Mouse (Mus musculus) frontal cortex, postnatal 14 days (tissue): Measurements from ENCODE around the gene Klk1b26.
"Not testable (repeated sequence)": the region's sequence is repeated elsewhere in the genome, so short reads cannot be mapped to it uniquely, and the experiment has no call there.

Experiments used
- DNase-seq, 2 experiments: peaks; one replicate each; pipeline ENCODE4 v3.0.0; 2022; ENCODE audit warnings: low spot score in 2 of 2

The Klk1b26 gene

GRCm38 (mm10) chr7:44011868-44012267 lies at the start of gene Klk1b26:
Klk1b26 (plus strand) TSS chr7:44012168.
- DNase-seq, result not testable (repeated sequence)

GRCm38 (mm10) chr7:43966451-43966850 lies 45.5 kb upstream of the Klk1b26 start, which contains the start of gene Klk1b1:
Klk1b1 (plus strand) TSS chr7:43966751.
- DNase-seq, result no peak

GRCm38 (mm10) chr7:43967058-43967457 lies 44.9 kb upstream of the Klk1b26 start:
- no peak for DNase-seq

GRCm38 (mm10) chr7:43967612-43968011 lies 44.4 kb upstream of the Klk1b26 start:
- DNase-seq, result no peak

GRCm38 (mm10) chr7:43975761-43976160 lies 36.2 kb upstream of the Klk1b26 start, which contains the start of gene Klk1b9:
Klk1b9 (plus strand) TSS chr7:43976061.
- not testable (repeated sequence) for DNase-seq

- no peak for DNase-seq
Observed at GRCm38 (mm10) chr7:43985657-43986056, 26.3 kb upstream of the Klk1b26 start.

GRCm38 (mm10) chr7:43994821-43995220 lies 17.1 kb upstream of the Klk1b26 start:
- not testable (repeated sequence) for DNase-seq

- not testable (repeated sequence) for DNase-seq
Observed at GRCm38 (mm10) chr7:43995577-43995976, 16.4 kb upstream of the Klk1b26 start, which contains the start of gene Klk1b11. Klk1b11 (plus strand) TSS chr7:43995877.

GRCm38 (mm10) chr7:44004847-44005246 lies 7.1 kb upstream of the Klk1b26 start:
- no peak for DNase-seq

GRCm38 (mm10) chr7:44014666-44015065 lies 2.7 kb downstream of the Klk1b26 start:
- DNase-seq, result not testable (repeated sequence)

GRCm38 (mm10) chr7:44015071-44015470 lies 3.1 kb downstream of the Klk1b26 start:
- DNase-seq, result no peak

- not testable (repeated sequence) for DNase-seq
Observed at GRCm38 (mm10) chr7:44051990-44052389, 40.0 kb downstream of the Klk1b26 start, which contains the start of gene Klk1b27. Klk1b27 (plus strand) TSS chr7:44052290.
